Mouse (Mus musculus): ENCODE measurements around the gene Gpatch4.
A peak's percentile ranks its signal among the peaks of the same experiment; 100 is the strongest.

The Gpatch4 gene

DNA sequence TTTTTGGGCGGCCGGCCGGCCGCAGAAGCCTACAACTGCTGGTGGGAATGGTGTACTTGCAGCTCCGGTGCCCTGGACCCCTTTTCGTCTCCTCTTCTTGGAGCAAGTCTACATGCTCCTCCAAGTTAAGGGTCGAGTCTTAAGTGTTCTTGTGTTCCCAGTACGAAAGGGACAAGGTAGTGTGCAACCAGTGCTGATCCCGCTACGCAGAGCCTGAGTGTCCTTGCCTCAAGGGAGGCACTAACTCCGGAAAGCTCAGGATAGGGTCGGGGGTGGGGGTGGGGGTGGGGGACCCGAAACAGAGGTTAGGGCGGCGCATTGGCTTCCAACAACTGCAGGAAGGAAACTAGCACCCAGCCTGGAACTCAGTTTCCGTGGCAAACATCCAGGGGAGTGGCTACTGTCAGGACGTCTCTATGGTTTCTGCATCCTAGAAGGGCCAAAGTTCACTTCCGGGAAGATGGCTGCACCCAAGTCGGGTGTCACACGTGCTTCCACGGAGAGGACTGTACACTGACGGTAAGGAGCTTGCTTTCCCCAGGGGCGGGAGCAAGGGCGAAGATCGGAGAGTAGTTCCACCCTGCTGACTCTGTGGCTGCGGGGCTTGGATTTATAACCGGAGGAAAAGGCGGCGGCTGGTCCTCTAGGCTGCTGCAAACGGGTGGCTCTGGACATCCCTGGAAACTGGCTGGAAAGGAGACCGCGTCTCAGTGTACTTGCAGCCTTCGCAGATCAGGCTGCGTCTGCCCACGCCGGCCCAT lies at the start of gene Gpatch4:
TSS of gene Gpatch4 (plus strand) at position 448 of the 761 bp plus-strand sequence.
- peak; percentile 77 for DNase-seq

- DNase-seq: peak; percentile 83
Measured at GRCm38 (mm10) chr3:87993436-87993835, 49.5 kb upstream of the Gpatch4 start.

GRCm38 (mm10) chr3:87995331-87995730 lies 47.6 kb upstream of the Gpatch4 start:
- no peak for DNase-seq

- no peak for DNase-seq
Measured at GRCm38 (mm10) chr3:87996401-87996800, 46.5 kb upstream of the Gpatch4 start.

GRCm38 (mm10) chr3:87996971-87997614 lies 45.8 kb upstream of the Gpatch4 start:
- no peak for DNase-seq

GRCm38 (mm10) chr3:87998747-87999146 lies 44.2 kb upstream of the Gpatch4 start:
- no peak for DNase-seq

DNA sequence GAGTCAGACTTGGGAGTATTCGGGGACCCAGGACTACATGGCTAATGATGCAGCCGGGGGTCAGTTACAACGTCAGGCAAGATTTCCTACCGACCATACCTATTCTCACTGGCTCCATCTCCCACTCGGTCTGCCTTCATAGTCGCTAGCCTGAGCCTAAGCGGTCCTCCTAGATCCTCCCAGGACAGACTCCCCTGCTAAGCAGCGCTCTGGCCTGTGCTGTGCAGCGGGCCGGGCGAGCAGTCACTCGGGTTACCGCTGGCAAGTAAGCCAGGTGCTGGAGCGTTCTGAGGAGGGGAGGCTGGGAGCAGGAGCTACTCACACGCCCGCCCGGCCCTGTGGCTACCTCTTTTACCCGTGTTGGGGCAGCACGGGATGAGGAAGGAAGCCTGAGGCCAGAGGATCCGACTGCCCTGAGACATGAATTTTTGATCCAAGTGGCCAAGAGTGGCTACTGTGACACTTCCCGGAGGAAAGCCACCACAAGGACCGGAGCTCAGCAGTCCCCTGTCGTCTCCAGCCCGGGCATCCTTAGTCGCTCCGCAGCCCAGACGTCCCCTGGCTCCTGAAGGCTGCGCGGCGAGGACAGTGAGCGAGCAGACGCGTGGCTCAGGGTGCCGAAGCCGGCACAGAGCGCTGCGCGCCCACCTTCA lies 43.5 kb upstream of the Gpatch4 start:
- DNase-seq: peak; percentile 17

DNA sequence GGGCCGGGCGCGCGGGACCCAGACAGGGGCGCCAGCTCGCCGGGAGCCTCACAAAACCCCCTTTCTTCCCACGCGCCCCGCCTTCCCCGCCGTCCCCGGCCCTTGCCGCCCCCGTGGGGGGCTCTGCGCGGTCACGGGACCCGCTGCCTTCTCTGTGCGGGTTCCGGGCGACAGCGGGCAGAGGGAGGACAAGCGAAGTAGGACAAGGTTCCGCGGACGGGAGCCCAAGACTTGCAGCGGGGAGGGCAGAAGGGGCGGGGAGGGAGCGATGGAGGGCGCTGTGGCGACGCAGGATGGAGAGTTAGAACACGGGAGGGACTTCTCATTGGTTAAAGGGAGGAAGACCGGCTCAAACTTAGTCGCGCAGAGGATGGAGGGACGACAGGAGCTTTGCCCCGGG lies 42.7 kb upstream of the Gpatch4 start, which contains the start of gene Bcan:
TSS of gene Bcan (minus strand) at position 50 of the 400 bp plus-strand sequence.
- DNase-seq: peak; percentile 32

GRCm38 (mm10) chr3:88000816-88001595 lies 41.9 kb upstream of the Gpatch4 start:
- DNase-seq: no peak

- DNase-seq: peak; percentile 54
Measured at GRCm38 (mm10) chr3:88002291-88002976, 40.5 kb upstream of the Gpatch4 start.

DNA sequence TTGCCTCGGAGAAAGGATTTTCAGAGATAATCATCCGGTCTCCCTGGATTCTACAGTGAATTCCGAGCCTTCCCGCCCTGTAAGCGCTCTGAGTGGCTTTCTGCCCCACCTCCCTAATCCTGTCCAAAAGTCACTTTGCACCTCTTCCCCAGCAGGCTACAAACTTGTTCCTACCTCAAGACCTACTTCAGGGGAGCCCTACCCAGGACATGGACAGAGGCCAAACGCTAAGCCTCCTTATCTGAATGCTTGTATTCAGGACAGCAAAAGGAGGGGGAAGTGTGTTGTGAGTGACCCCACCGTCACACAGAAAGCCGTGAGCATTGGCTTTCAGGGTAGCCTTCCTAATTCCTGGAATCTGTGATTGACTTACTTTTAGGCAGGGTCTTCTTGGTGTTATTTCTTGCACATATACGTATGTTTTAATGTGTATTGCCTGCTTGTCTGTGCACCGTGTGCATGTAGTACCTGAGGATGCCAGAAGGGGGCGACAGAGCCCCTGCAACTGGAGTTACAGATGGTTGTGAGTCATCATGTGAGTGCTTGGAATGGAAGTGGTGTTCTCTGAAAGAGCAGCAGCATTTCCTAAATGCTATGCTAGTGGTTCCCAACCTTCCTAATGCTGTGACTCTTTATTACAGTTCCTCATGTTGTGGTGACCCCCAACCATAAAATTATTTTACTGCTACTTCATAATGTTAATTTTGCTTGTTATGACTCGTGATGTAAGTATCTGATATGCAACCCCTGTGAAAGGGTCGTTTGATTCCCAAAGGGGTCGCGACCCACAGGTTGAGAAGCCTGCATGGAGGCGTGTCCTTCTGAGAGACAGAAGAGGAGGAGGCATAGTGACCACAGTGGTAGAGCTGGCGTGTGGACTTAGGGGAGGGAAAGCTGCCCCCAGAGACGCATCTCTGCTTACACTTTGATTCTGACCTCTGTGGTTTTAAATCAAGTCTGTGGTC lies 36.8 kb upstream of the Gpatch4 start:
- DNase-seq: peak; percentile 39

GRCm38 (mm10) chr3:88010634-88011265 lies 32.2 kb upstream of the Gpatch4 start:
- peak; percentile 62 for DNase-seq

DNA sequence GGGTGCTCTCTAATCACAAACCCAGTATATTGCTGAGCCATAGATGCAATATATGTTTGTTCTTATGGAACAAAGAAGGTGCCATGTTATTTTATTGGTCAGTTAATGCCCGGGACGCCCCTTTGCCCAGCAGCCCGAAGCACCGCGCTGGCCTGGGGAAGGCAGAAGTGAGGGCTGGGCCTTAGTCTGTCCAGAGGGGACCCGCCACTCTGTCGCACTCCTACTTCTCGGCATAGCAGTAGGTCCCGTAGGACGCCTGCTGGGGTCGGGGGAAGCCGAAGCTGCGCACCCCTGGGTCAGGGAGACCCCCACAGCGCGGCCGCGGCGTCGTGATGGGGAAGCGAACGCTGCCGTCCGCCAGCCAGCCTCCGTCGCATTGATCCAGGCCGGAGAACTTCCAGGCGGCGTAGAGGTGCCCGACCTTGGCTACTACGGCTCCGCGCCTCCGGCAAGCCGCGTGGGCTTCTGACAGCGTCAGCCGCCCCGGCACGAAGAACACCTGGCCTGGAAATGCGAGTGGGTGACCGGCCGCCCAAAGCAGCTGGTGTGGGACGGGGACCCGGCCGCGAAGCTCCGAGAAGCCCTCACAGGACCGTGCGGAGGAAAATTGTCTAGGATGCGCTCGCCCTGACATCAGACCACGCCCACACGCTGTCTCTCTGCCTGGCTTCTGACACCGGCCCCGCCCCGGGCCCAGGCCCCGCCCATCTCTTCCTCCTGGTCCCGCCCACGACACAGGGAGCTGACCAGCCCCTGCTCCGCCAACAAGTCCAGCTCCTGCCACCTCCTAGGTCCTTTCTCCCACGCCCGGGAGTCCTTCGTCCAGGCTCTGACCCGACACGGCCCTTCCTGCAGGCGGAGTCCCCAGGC lies 20.4 kb upstream of the Gpatch4 start:
- peak; percentile 80 for DNase-seq

DNA sequence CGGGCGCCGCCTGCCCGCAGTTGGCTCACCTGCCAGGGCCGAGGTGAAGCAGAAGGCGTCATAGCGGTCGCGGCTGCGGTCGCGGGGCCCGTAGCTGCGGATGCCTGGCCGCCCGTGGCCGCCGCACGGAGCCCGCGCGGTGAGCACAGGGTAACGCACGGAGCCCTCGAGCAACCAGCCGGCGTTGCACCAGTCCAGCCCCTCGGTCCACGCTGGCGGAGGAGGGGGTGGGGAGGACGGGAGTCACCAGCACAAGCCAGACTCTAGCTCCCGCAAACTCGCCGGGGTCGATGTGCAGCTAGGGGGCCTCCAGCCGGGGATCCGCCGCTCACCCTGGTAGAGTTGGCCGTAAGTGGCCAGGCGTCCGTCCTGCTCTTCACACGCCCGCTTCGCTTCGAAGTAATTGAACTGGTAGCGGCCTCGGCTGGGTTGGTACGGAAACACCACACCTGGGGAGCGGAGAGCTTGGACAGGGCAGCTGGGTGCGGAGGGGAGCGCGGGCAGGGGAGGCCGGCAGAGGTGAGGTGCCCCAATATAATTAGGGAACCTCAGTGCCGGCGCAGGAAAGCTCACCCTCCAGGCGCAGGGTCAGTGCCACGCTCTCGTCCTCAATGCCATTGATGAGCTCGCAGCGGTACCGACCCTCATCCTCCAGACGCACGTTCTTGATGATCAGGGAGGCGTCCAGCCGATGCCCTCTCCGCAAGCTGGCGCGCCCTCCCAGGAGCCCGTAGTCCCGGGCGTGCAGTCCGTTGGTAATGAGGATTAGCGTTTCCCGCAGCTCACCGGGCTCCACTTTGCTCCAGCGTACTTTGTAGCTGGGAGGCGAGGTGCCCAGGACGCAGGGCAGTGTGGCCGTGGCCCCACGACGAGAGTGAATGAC lies 19.5 kb upstream of the Gpatch4 start:
- DNase-seq: no peak

- no peak for DNase-seq
Measured at GRCm38 (mm10) chr3:88026823-88027222, 16.1 kb upstream of the Gpatch4 start.

GRCm38 (mm10) chr3:88027434-88028186 lies 15.3 kb upstream of the Gpatch4 start, which contains the start of gene Hapln2:
TSS of gene Hapln2 (minus strand) at chr3:88027583.
- peak; percentile 54 for DNase-seq

DNA sequence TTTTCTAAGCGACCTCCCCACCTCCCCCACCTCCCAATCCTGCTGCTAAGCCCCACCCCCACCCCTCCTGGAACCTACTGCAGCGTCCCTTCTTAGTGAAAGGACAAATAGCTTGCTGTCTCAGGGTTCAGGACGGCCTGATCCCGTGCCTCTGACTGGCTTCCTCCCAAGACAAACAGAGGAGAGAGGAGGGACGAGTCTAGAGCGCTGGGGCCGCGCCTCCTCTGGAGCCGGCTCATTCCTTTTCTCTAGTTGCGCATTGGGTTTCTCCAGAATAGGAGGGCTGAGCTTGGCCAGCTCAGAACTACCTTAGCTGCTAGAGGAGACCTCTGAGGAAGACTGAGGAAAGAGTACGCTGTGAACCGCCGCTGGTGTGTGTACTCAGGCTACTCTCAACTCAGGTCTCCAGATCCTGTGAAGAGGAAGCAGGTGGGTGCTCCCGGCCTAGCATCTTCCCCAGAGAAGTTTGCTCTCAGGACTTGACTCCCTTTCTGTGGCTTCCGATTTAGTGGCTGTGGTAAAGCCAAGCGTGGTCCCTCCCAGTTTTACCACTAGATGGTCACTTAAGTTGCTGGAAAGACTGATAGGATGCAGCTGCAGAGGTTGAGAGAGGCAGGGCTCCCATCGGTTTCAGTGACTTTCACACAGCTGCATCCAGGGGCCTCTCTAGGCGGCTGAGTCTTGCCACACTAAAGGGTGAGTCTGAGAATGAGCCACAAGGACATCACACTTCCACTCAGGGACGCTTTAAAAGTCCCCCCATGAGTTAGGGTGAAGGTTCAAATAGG lies 12.1 kb upstream of the Gpatch4 start:
- DNase-seq: peak; percentile 23

Data from thymus, postnatal 4 days (tissue).